Mouse (Mus musculus): Measurements from ENCODE around the gene Rgs9bp.

The Rgs9bp gene

GRCm38 (mm10) chr7:35530026-35530425 is 55.4 kb downstream of the Rgs9bp start:
- no peak for DNase-seq

All from cerebellum, adult 8-10 months (tissue).